In genomic region chr9:62243991-62244611, GRCm38 (mm10) we compare ENCODE assay signal across 9 mouse cellular contexts. TPM values are rescaled to one million over a fixed set of nuclear protein-coding genes. Genes with fewer than 3 reads are reported as not detected.
A peak's percentile ranks its signal among the peaks of the same experiment; 100 is the strongest.
DNase-seq lines count a peak whose midpoint lies in the region; TF ChIP-seq lines count a peak whose summit lies in the region.
"Had no signal": no experiment of that assay in that cellular context is flagged by ENCODE, and none has a peak within 500 bp of the region (broad histone marks: within the 10 kb centered on the region; RNA-seq: fewer than 3 reads in every experiment).

No protein-coding gene starts in this region.

- peak; percentile 92 for DNase-seq in 3T3-L1 (ENCODE audit: low read depth, low spot score)
- DNase-seq in adrenal gland, adult 2 months, result peak; percentile 82
- peak; percentile 93 for DNase-seq in embryo, embryonic 11 days
- peak; percentile 74 to 92 for DNase-seq in heart, adult 18-20 months
- peak; percentile 80 for DNase-seq in kidney, adult 2 months
- DNase-seq in liver, adult 2 months (ENCODE audit: extremely low read depth, low read depth, low spot score), result peak; percentile 77
- peak; percentile 80 for DNase-seq in naive thymus-derived CD4-positive, alpha-beta T cell, adult 2 months (ENCODE audit: low read depth)

- H3K27ac ChIP-seq in kidney, adult 2 months (ENCODE audit: insufficient read depth, low read depth, low read length), result no peak overlapping the region
- H3K27ac ChIP-seq in liver, adult 2 months (replicated peaks; ENCODE audit: insufficient read depth, low read depth, low read length), result no peak overlapping the region
- H3K27ac ChIP-seq in testis, adult 2 months (ENCODE audit: control insufficient read depth, insufficient read depth, low read depth, low read length), result no peak overlapping the region

- no peaks in the 10 kb centered on the region for H3K27me3 ChIP-seq in kidney, adult 2 months (replicated peaks; ENCODE audit: control insufficient read depth, insufficient read depth, low read length)
- H3K27me3 ChIP-seq in liver, adult 2 months (ENCODE audit: control insufficient read depth, insufficient read depth, low read length), result no peaks in the 10 kb centered on the region
- no peaks in the 10 kb centered on the region for H3K27me3 ChIP-seq in testis, adult 2 months (ENCODE audit: control insufficient read depth, insufficient read depth, low read length)

- 29% methylated on average over 19 of the region's 19 CpGs for WGBS in kidney, adult 2 months
- WGBS in liver, adult 2 months, result 16% methylated on average over 19 of the region's 19 CpGs

- no peak overlapping the region for H3K4me3 ChIP-seq in kidney, adult 2 months (ENCODE audit: insufficient read depth, low read depth, low read length)
- H3K4me3 ChIP-seq in liver, adult 2 months (ENCODE audit: insufficient read depth, low read depth, low read length), result peak overlapping the region; percentile 0; the same call in 1 of the 2 replicates
- peak overlapping the region; percentile 26 for H3K4me3 ChIP-seq in testis, adult 2 months (ENCODE audit: control insufficient read depth, low read depth, low read length)
- H3K4me3 ChIP-seq: erythroblast, embryonic 14.5 days had no signal

- no peaks in the 10 kb centered on the region for H3K79me2 ChIP-seq in liver, adult 2 months (ENCODE audit: control insufficient read depth, insufficient read depth, low read length)

- peak; percentile 85 for TF ChIP-seq CTCF in kidney, adult 2 months (conservative IDR thresholded peaks at IDR 0.05; ENCODE audit: insufficient read depth, insufficient read length, low read depth, low read length)
- TF ChIP-seq CTCF in liver, adult 2 months (IDR thresholded peaks at IDR 0.05; ENCODE audit: low read depth, low read length), result peak; percentile 67
- TF ChIP-seq CTCF in testis, adult 2 months (IDR thresholded peaks at IDR 0.05; ENCODE audit: control insufficient read depth, insufficient read depth, insufficient replicate concordance, low read depth, low read length), result peak; percentile 77; the same call in 1 of the 2 replicates

- H3K36me3 ChIP-seq in kidney, adult 2 months (ENCODE audit: control insufficient read depth, insufficient read depth, low read length), result no peaks in the 10 kb centered on the region
- H3K36me3 ChIP-seq in liver, adult 2 months (ENCODE audit: control insufficient read depth, insufficient read depth, low read length), result no peaks in the 10 kb centered on the region
- H3K36me3 ChIP-seq in testis, adult 2 months (ENCODE audit: control insufficient read depth, insufficient read depth, low read length), result no peaks in the 10 kb centered on the region

- H3K9ac ChIP-seq in liver, adult 2 months (ENCODE audit: low read depth, low read length), result peak overlapping the region; percentile 3

- no peaks in the 10 kb centered on the region for H3K4me1 ChIP-seq in kidney, adult 2 months (ENCODE audit: control insufficient read depth, insufficient read depth, low read length)
- peaks cover 5% of the 10 kb centered on the region; the same call in 1 of the 2 replicates for H3K4me1 ChIP-seq in liver, adult 2 months (ENCODE audit: control insufficient read depth, insufficient read depth, low read length)
- H3K4me1 ChIP-seq in testis, adult 2 months (ENCODE audit: control insufficient read depth, insufficient read depth, low read length), result peaks cover 6% of the 10 kb centered on the region

- TF ChIP-seq POLR2A in kidney, adult 2 months (IDR thresholded peaks at IDR 0.05; ENCODE audit: low read depth, low read length), result no peak
- TF ChIP-seq POLR2A in liver, adult 2 months (IDR thresholded peaks at IDR 0.05; ENCODE audit: extremely low read depth, insufficient read depth, low read length), result no peak
- no peak for TF ChIP-seq POLR2A in testis, adult 2 months (IDR thresholded peaks at IDR 0.05; ENCODE audit: control insufficient read depth, low read depth, low read length)

RNA-seq across cellular contexts. Expression of gene Spesp1, which starts 37.9 kb away (rescaled TPM):
- total RNA-seq in adrenal gland, adult 2 months (2021), result not detected
- polyA plus RNA-seq in adrenal gland, adult 2 months (2012; rRNA removed), result not detected in 2 replicates
- not detected for total RNA-seq in heart, adult 18-20 months (2021)
- 0.08 TPM in 1 of 2 replicates, not detected in the other for polyA plus RNA-seq in kidney, adult 2 months (2012; rRNA removed)
- total RNA-seq in liver, adult 2 months (2014; rRNA removed), result not detected in 2 replicates
- polyA plus RNA-seq in liver, adult 2 months (2012; rRNA removed), result not detected in 2 replicates
- 119 and 135 TPM in 2 replicates for polyA plus RNA-seq in testis, adult 2 months (2012; rRNA removed)
- polyA plus RNA-seq: erythroblast, embryonic 14.5 days had no signal

Comparison
In these comparisons a context has a peak if more than half of its experiments do, and no peak if none do; other contexts are left out.
1. RNA of gene Spesp1, which starts 37.9 kb away (polyA plus RNA-seq): 119 to 135 TPM in testis, adult 2 months; not detected in adrenal gland, adult 2 months, 0.08 TPM in kidney, adult 2 months and not detected in liver, adult 2 months; every median in the first group is over 100 times any median in the second.
2. Peak in every context shown above with its lines, with median percentiles within 50 percentile points of each other: DNase-seq and CTCF ChIP-seq.